Mouse (Mus musculus) neural tube, embryonic 11.5 days (tissue): Measurements from ENCODE around the gene Prdm11. TPM values are rescaled to one million over a fixed set of nuclear protein-coding genes. Genes with fewer than 3 reads are reported as not detected.

Experiments
- ATAC-seq: fragments of 200-750 bp; cut with Nextera tagmentation; 2 replicates; pipeline ENCODE4 v1.8.0; 2017; ENCODE audit warnings: moderate number of reproducible peaks, mild to moderate bottlenecking, moderate TSS enrichment, moderate library complexity; ENCODE audit not compliant: insufficient read depth, low FRiP score, low TSS enrichment
- DNase-seq: peaks from one replicate; pipeline ENCODE4 v3.0.0-alpha.2; 2015; ENCODE audit warnings: low spot score
- H3K27ac ChIP-seq: fragments of 300-500 bp; sonication (generic); 2 replicates; pipeline ENCODE4 v1.5.1; 2014; ENCODE audit warnings: low read depth, mild to moderate bottlenecking, low read length
- H3K27me3 ChIP-seq: fragments of 300-500 bp; sonication (generic); 2 replicates; pipeline ENCODE4 v1.6.1; 2014; ENCODE audit warnings: mild to moderate bottlenecking, low read length, mixed read lengths; ENCODE audit not compliant: control insufficient read depth, insufficient read depth
- H3K36me3 ChIP-seq: fragments of 300-500 bp; sonication (generic); 2 replicates; pipeline ENCODE4 v1.6.1; 2014; ENCODE audit warnings: mild to moderate bottlenecking, low read length, moderate library complexity, mixed read lengths; ENCODE audit not compliant: control insufficient read depth, insufficient read depth
- H3K4me1 ChIP-seq: fragments of 300-500 bp; sonication (generic); 2 replicates; pipeline ENCODE4 v1.6.1; 2014; ENCODE audit warnings: low read length, mixed read lengths; ENCODE audit not compliant: control insufficient read depth, insufficient read depth
- H3K4me2 ChIP-seq: fragments of 300-500 bp; sonication (generic); 2 replicates; pipeline ENCODE4 v1.6.1; 2014; ENCODE audit warnings: low read depth, mild to moderate bottlenecking, moderate library complexity
- H3K4me3 ChIP-seq: fragments of 300-500 bp; sonication (generic); 2 replicates; pipeline ENCODE4 v1.5.1; 2014; ENCODE audit warnings: low read depth, low read length
- H3K9ac ChIP-seq: fragments of 300-500 bp; sonication (generic); 2 replicates; pipeline ENCODE4 v1.6.1; 2014; ENCODE audit warnings: mild to moderate bottlenecking, low read length
- H3K9me3 ChIP-seq: fragments of 300-500 bp; sonication (generic); 2 replicates; pipeline ENCODE4 v1.6.1; 2016; ENCODE audit warnings: low read length; ENCODE audit not compliant: control insufficient read depth
- WGBS: fragments of 180-500 bp; shearing (Covaris S2); extraction: QIAGEN DNeasy Blood & Tissue Kit; methylation state at CpG from one replicate; pipeline ENCODE4 v1.1.7; 2014; 5-methylcytosine and 5-hydroxymethylcytosine counted together
- polyA plus RNA-seq: library from polyadenylated mRNA; unstranded; fragments of >200 nt; fragmentation: Nextera tagmentation; extraction: Ambion mirVana; gene quantifications from 2 replicates; pipeline ENCODE4 v1.2.1, GENCODE M21; 2014

Prdm11 gene
- polyA plus RNA-seq, 1 experiment from 2014 or later: 1.2 TPM

DNA sequence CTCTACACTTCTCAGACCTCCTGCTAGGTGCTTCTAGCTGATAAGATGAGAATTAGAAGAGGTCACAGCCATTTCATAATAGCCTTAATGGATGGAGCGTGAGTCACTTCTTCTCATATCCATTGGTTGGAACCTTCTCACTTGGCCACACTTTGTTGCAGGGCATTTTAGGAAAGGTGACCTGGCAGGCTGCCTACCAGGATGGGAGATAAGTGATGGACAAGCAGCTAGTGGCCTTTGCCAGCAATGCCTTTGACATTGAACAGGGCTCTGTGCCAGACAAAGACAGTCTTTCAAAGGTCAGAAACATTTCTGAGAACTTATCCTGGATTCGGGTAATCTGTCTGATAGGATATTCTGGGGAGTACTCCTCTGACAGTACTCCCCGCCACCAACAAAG, 102.6 kb downstream of the Prdm11 start:
- Histone ChIP-seq H3K4me1 (peaks cover 10% of the 10 kb centered on the region), H3K27ac (no peak overlapping the region), H3K9me3 (no peaks in the 10 kb centered on the region), H3K4me3 (no peak overlapping the region), H3K4me2 (no peak overlapping the region), H3K36me3 (no peaks in the 10 kb centered on the region), H3K9ac (no peak overlapping the region), H3K27me3 (no peaks in the 10 kb centered on the region)
- DNase-seq: no peak
- no peak for ATAC-seq
- WGBS: 91% methylated on average over 3 of the region's 3 CpGs

DNA sequence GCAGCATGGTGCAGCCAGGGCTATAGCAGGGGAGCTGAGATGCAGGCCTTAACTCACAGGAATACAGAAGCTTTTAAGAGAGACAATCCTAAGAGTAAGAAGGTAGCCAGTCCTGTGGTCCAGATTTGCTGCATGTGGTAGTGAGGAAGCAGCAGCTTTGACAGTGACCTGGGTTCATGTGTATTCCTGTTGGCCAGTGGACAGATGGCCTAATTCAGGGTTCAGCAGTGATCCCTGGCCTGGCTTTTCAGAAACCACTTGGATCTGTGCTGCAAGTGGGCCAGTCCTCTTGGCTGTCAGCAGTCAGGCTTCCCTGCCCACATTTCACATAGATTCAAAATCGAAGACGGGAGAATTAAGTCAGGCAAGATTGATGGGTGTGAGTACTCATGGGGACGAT, 104.5 kb downstream of the Prdm11 start:
- Histone ChIP-seq H3K4me3 (no peak overlapping the region), H3K4me1 (0 out of 2 replicates have a peak, but pooled peaks cover 2% of the 10 kb centered on the region), H3K27ac (no peak overlapping the region), H3K9me3 (no peaks in the 10 kb centered on the region), H3K36me3 (no peaks in the 10 kb centered on the region), H3K27me3 (no peaks in the 10 kb centered on the region), H3K9ac (no peak overlapping the region), H3K4me2 (no peak overlapping the region)
- no peak for ATAC-seq
- DNase-seq: no peak
- WGBS: 62% methylated on average over 3 of the region's 3 CpGs

DNA sequence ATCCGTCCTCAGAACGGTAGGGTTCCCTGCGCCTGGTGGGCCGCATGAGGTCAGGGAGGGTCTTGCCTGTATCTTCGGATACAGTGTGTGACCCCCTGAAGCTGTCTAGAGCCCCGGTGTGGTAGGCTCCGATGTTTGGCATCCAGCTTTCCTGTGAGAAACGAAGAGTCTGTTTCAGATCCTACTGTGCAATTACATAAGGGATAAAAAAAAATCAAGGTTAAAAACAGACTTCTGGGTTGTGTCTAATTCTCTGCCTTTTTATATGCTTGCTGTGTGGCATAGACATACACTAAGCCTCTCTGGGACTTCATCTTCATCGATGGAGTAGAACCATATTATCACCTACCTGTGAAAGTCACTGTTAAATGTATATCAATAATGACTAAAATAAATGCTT, 105.0 kb downstream of the Prdm11 start:
- no peak overlapping the region for H3K4me3 ChIP-seq
- no peaks in the 10 kb centered on the region for H3K27me3 ChIP-seq
- no peaks in the 10 kb centered on the region for H3K36me3 ChIP-seq
- ATAC-seq: no peak
- no peak overlapping the region for H3K4me2 ChIP-seq
- no peak overlapping the region for H3K27ac ChIP-seq
- DNase-seq: no peak
- 86% methylated on average over 9 of the region's 9 CpGs for WGBS
- H3K9ac ChIP-seq: no peak overlapping the region
- H3K4me1 ChIP-seq: 0 out of 2 replicates have a peak, but pooled peaks cover 2% of the 10 kb centered on the region
- no peaks in the 10 kb centered on the region for H3K9me3 ChIP-seq

- Histone ChIP-seq H3K4me3 (no peak overlapping the region), H3K27me3 (no peaks in the 10 kb centered on the region), H3K9me3 (no peaks in the 10 kb centered on the region), H3K36me3 (no peaks in the 10 kb centered on the region), H3K9ac (no peak overlapping the region), H3K4me1 (peaks cover 11% of the 10 kb centered on the region; the same call in 1 of the 2 replicates), H3K27ac (no peak overlapping the region), H3K4me2 (no peak overlapping the region)
- no peak for DNase-seq
- WGBS: 93% methylated on average over 6 of the region's 7 CpGs
- no peak for ATAC-seq
Measured at GRCm38 (mm10) chr2:92938827-92939226, 107.1 kb downstream of the Prdm11 start.

DNA sequence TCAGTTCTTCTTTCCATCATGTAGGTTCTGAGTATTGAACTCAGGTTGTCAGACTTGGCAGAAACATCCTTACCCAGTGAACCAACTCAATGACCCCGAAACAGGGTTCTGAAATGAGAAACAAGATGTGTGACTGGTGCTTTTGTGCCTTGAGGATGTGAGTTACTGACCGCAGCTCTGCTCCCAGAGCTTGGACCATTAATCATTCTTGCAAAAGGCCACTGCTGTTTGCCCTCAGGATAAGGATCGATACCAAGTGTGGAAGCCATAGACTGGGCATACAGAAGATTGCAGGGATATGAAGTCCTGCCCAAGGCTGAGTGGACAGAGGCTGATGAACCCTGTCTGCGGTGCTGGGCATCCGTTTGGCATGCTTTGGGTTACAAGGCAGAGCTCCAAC, 107.9 kb downstream of the Prdm11 start:
- peaks cover 11% of the 10 kb centered on the region; the same call in 1 of the 2 replicates for H3K4me1 ChIP-seq
- no peaks in the 10 kb centered on the region for H3K9me3 ChIP-seq
- H3K4me2 ChIP-seq: no peak overlapping the region
- ATAC-seq (no peak), DNase-seq (no peak)
- no peak overlapping the region for H3K9ac ChIP-seq
- H3K4me3 ChIP-seq: no peak overlapping the region
- no peaks in the 10 kb centered on the region for H3K27me3 ChIP-seq
- 69% methylated on average over 5 of the region's 5 CpGs for WGBS
- no peak overlapping the region for H3K27ac ChIP-seq
- no peaks in the 10 kb centered on the region for H3K36me3 ChIP-seq

- ATAC-seq: no peak
- Histone ChIP-seq H3K4me3 (no peak overlapping the region), H3K27me3 (no peaks in the 10 kb centered on the region), H3K4me1 (peaks cover 9% of the 10 kb centered on the region; the same call in 1 of the 2 replicates), H3K9me3 (no peaks in the 10 kb centered on the region), H3K4me2 (no peak overlapping the region), H3K27ac (no peak overlapping the region), H3K36me3 (no peaks in the 10 kb centered on the region), H3K9ac (no peak overlapping the region)
- no peak for DNase-seq
- 60% methylated on average over 3 of the region's 3 CpGs for WGBS
Measured at GRCm38 (mm10) chr2:92935483-92935882, 110.5 kb downstream of the Prdm11 start.

DNA sequence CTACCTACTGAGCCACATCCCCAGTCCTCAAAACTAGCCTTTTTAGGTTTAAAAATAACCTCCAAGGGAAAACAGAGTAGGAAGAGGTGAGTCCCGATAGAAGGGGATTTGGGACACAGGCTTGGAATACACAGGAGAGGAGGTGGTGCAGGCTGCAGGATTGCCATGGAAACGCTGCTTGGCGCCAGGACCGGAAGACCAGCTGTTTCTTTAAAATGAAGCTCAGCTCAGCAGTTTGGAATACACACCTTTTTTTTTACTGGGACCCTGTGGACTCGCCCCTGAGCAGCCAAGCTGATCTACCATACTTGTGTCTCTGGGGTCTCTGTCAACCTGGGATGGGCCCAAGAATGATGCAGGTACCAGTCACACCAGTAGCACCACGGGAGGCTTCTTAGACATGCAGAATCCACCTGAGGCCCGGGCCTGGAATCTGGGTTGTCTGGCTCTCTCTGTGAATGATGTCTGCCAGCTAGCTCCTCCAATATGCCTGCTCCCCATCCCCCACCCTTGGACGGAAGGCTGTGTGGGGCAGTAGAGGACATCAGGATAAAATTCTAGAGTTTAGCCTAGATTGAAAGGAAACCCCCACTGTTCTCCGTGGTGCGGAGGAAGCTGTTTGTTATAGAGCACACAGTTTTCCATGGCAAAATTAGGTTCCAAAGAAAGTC, 111.5 kb downstream of the Prdm11 start:
- H3K4me3 ChIP-seq: no peak overlapping the region
- peaks cover 9% of the 10 kb centered on the region; the same call in 1 of the 2 replicates for H3K4me1 ChIP-seq
- no peak overlapping the region for H3K9ac ChIP-seq
- no peak overlapping the region for H3K27ac ChIP-seq
- 22% methylated on average over 10 of the region's 10 CpGs for WGBS
- H3K4me2 ChIP-seq: no peak overlapping the region
- DNase-seq: no peak
- H3K36me3 ChIP-seq: no peaks in the 10 kb centered on the region
- no peak for ATAC-seq
- no peaks in the 10 kb centered on the region for H3K9me3 ChIP-seq
- H3K27me3 ChIP-seq: no peaks in the 10 kb centered on the region

- H3K27ac ChIP-seq: no peak overlapping the region
- no peak for DNase-seq
- ATAC-seq: no peak
- peaks cover 9% of the 10 kb centered on the region; the same call in 1 of the 2 replicates for H3K4me1 ChIP-seq
- no peaks in the 10 kb centered on the region for H3K27me3 ChIP-seq
- H3K4me2 ChIP-seq: no peak overlapping the region
- WGBS: 85% methylated on average over 6 of the region's 6 CpGs
- H3K4me3 ChIP-seq: no peak overlapping the region
- H3K9me3 ChIP-seq: no peaks in the 10 kb centered on the region
- no peaks in the 10 kb centered on the region for H3K36me3 ChIP-seq
- no peak overlapping the region for H3K9ac ChIP-seq
Measured at GRCm38 (mm10) chr2:92933379-92933778, 112.6 kb downstream of the Prdm11 start.

DNA sequence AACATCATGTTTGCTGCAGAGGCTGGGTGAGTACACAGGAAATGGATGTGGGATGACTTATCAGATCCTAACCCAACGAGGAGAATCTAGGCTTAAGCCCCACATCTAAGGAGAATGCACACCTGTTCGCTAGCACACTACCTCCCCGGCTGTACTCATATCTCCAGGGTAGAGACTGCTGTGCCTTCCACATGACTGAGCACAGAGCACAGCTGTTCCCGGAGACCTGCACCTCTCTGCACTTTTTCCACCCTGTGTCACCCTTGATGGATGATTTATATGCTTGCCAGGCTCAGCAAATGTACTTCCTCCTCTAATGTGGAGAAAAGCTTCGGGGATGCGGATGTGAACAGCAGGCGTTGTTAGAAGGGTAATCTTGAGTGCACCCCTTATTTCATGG, 114.9 kb downstream of the Prdm11 start:
- no peak overlapping the region for H3K27ac ChIP-seq
- 74% methylated on average over 7 of the region's 7 CpGs for WGBS
- no peaks in the 10 kb centered on the region for H3K36me3 ChIP-seq
- no peak overlapping the region for H3K4me3 ChIP-seq
- H3K4me1 ChIP-seq: peaks cover 9% of the 10 kb centered on the region; the same call in 1 of the 2 replicates
- no peak for ATAC-seq
- no peak for DNase-seq
- H3K27me3 ChIP-seq: no peaks in the 10 kb centered on the region
- no peak overlapping the region for H3K4me2 ChIP-seq
- H3K9me3 ChIP-seq: no peaks in the 10 kb centered on the region
- no peak overlapping the region for H3K9ac ChIP-seq
